Mouse (Mus musculus): ENCODE measurements around the gene Bicral. TPM values are rescaled to one million over a fixed set of nuclear protein-coding genes. Genes with fewer than 3 reads are reported as not detected.

Gene Bicral
- polyA plus RNA-seq, 1 experiment from 2014 or later = 8.3 TPM

Other genes with a start within 250 kb of the Bicral start
- gene Ptk7, start 229.0 kb downstream of the Bicral start, polyA plus RNA-seq (2015; fragmentation: Nextera tagmentation; extraction: Ambion mirVana) = 29.3 and 41.7 TPM in 2 replicates
- 31.8 and 32.3 TPM in 2 replicates for gene Klc4, start 212.5 kb downstream of the Bicral start, polyA plus RNA-seq (2015; fragmentation: Nextera tagmentation; extraction: Ambion mirVana)
- 64.9 and 80.5 TPM in 2 replicates for gene Mrpl2, start 212.3 kb downstream of the Bicral start, polyA plus RNA-seq (2015; fragmentation: Nextera tagmentation; extraction: Ambion mirVana)
- 37.1 and 40.1 TPM in 2 replicates for gene Cul7, start 208.1 kb downstream of the Bicral start, polyA plus RNA-seq (2015; fragmentation: Nextera tagmentation; extraction: Ambion mirVana)
- gene Rrp36, start 184.1 kb downstream of the Bicral start, polyA plus RNA-seq (2015; fragmentation: Nextera tagmentation; extraction: Ambion mirVana) = 53.5 and 59.1 TPM in 2 replicates
- 275 and 308 TPM in 2 replicates for gene Mea1, start 179.7 kb downstream of the Bicral start, polyA plus RNA-seq (2015; fragmentation: Nextera tagmentation; extraction: Ambion mirVana)
- gene Klhdc3, start 177.6 kb downstream of the Bicral start, polyA plus RNA-seq (2015; fragmentation: Nextera tagmentation; extraction: Ambion mirVana) = 166 TPM in 2 replicates
- gene Ppp2r5d, start 153.4 kb downstream of the Bicral start, polyA plus RNA-seq (2015; fragmentation: Nextera tagmentation; extraction: Ambion mirVana) = 89.1 and 93.2 TPM in 2 replicates
- gene Pex6, start 147.0 kb downstream of the Bicral start, polyA plus RNA-seq (2015; fragmentation: Nextera tagmentation; extraction: Ambion mirVana) = 27.8 and 28.3 TPM in 2 replicates
- gene Gnmt, start 129.3 kb downstream of the Bicral start, polyA plus RNA-seq (2015; fragmentation: Nextera tagmentation; extraction: Ambion mirVana) = 1.7 and 1.9 TPM in 2 replicates
- gene Cnpy3, start 106.3 kb downstream of the Bicral start, polyA plus RNA-seq (2015; fragmentation: Nextera tagmentation; extraction: Ambion mirVana) = 72.2 and 76.1 TPM in 2 replicates
- 0.19 and 43.5 TPM in 2 replicates for gene Ptcra, start 94.8 kb downstream of the Bicral start, polyA plus RNA-seq (2015; fragmentation: Nextera tagmentation; extraction: Ambion mirVana)
- 53.8 and 56.8 TPM in 2 replicates for gene 2310039H08Rik, start 85.8 kb downstream of the Bicral start, polyA plus RNA-seq (2015; fragmentation: Nextera tagmentation; extraction: Ambion mirVana)
- gene Rpl7l1, start 75.8 kb downstream of the Bicral start, polyA plus RNA-seq (2015; fragmentation: Nextera tagmentation; extraction: Ambion mirVana) = 77.2 and 88.4 TPM in 2 replicates
- 55.9 and 62.5 TPM in 2 replicates for gene Tbcc, start 32.2 kb upstream of the Bicral start, polyA plus RNA-seq (2015; fragmentation: Nextera tagmentation; extraction: Ambion mirVana)
- not detected in 2 replicates for gene Prph2, start 52.0 kb upstream of the Bicral start, polyA plus RNA-seq (2015; fragmentation: Nextera tagmentation; extraction: Ambion mirVana)
- gene Ubr2, start 152.1 kb upstream of the Bicral start, polyA plus RNA-seq (2015; fragmentation: Nextera tagmentation; extraction: Ambion mirVana) = 15.6 TPM in 2 replicates

Measured in neural tube, embryonic 15.5 days (tissue).